Mouse (Mus musculus) ES-E14 (cell line): ENCODE measurements around the gene Sfxn5. TPM values are rescaled to one million over a fixed set of nuclear protein-coding genes. Genes with fewer than 3 reads are reported as not detected.

ENCODE experiments used
- DNase-seq: peaks from one replicate; pipeline ENCODE4 v3.0.0-alpha.2; 2013; ENCODE audit warnings: low read depth, low spot score
- H3K27ac ChIP-seq: 2 replicates; pipeline ENCODE4 v1.5.1; 2012; ENCODE audit warnings: low read depth, mild to moderate bottlenecking, low read length, moderate library complexity, mixed read lengths; ENCODE audit not compliant: poor library complexity, insufficient read depth, severe bottlenecking
- H3K36me3 ChIP-seq: 2 replicates; pipeline ENCODE4 v1.6.1; 2012; ENCODE audit warnings: mild to moderate bottlenecking, low read length, moderate library complexity, mixed read lengths; ENCODE audit not compliant: control insufficient read depth, poor library complexity, insufficient read depth, severe bottlenecking
- H3K4me1 ChIP-seq, 2 experiments: fragments of 150-350 bp in 1 of 2; sonication (generic) in 1 of 2; 2 replicates each; pipeline ENCODE4 v1.6.1; 2012; ENCODE audit warnings: low read length in 2 of 2, mild to moderate bottlenecking in 1 of 2, mixed read lengths in 1 of 2; ENCODE audit not compliant: control insufficient read depth in 2 of 2, insufficient read depth in 2 of 2, poor library complexity in 1 of 2
- H3K4me3 ChIP-seq, 2 experiments: fragments of 150-350 bp in 1 of 2; sonication (generic) in 1 of 2; 2 replicates each; pipeline ENCODE4 v1.5.1; 2012; ENCODE audit warnings: low read length in 2 of 2, low read depth in 1 of 2, mild to moderate bottlenecking in 1 of 2, mixed read lengths in 1 of 2; ENCODE audit not compliant: insufficient read depth in 1 of 2, poor library complexity in 1 of 2, severe bottlenecking in 1 of 2
- H3K9ac ChIP-seq: 2 replicates; pipeline ENCODE4 v1.6.1; 2012; ENCODE audit warnings: low read depth, mild to moderate bottlenecking, low read length, mixed read lengths; ENCODE audit not compliant: poor library complexity, insufficient read depth, severe bottlenecking
- H3K9me3 ChIP-seq: fragments of 150-350 bp; sonication (generic); 2 replicates; pipeline ENCODE4 v1.6.1; 2012; ENCODE audit warnings: low read depth, mild to moderate bottlenecking, low read length; ENCODE audit not compliant: control insufficient read depth, insufficient read depth
- CHD2 ChIP-seq: IDR thresholded peaks from 2 replicates; pipeline ENCODE4 v1.6.1; 2014; ENCODE audit warnings: mild to moderate bottlenecking, low read depth, low read length, inconsistent platforms
- HCFC1 ChIP-seq: IDR thresholded peaks from 2 replicates; pipeline ENCODE4 v1.6.1; 2012; ENCODE audit warnings: low read length, inconsistent platforms, borderline replicate concordance; ENCODE audit not compliant: insufficient read depth
- MAFK ChIP-seq: IDR thresholded peaks from 2 replicates; pipeline ENCODE4 v1.6.1; 2014; ENCODE audit warnings: mild to moderate bottlenecking, low read depth, low read length, inconsistent platforms; ENCODE audit not compliant: insufficient read depth
- ZC3H11A ChIP-seq: IDR thresholded peaks from 2 replicates; pipeline ENCODE4 v1.6.1; 2012; ENCODE audit warnings: low read depth, mild to moderate bottlenecking, inconsistent platforms, low read length, borderline replicate concordance
- ZNF384 ChIP-seq: IDR thresholded peaks from 2 replicates; pipeline ENCODE4 v1.6.1; 2012; ENCODE audit warnings: low read depth, low read length, inconsistent platforms
- in situ Hi-C, 2 experiments: fragments of 600-800 bp; cut with MboI; formaldehyde crosslinking; loops; one replicate each; pipeline ENCODE4 v1.15.1; 2025; ENCODE audit warnings: low sequenced_read_pairs in 2 of 2, inconsistent platforms in 1 of 2; ENCODE audit not compliant: unreplicated experiment in 2 of 2
- total RNA-seq: library from RNA; depleted of rRNA; stranded (reverse); fragments of 300-350 nt; gene quantifications from 2 replicates; pipeline ENCODE4 v1.2.3, GENCODE M21; 2012

Sfxn5 gene
- total RNA-seq, 1 experiment = 4.9 TPM

DNA sequence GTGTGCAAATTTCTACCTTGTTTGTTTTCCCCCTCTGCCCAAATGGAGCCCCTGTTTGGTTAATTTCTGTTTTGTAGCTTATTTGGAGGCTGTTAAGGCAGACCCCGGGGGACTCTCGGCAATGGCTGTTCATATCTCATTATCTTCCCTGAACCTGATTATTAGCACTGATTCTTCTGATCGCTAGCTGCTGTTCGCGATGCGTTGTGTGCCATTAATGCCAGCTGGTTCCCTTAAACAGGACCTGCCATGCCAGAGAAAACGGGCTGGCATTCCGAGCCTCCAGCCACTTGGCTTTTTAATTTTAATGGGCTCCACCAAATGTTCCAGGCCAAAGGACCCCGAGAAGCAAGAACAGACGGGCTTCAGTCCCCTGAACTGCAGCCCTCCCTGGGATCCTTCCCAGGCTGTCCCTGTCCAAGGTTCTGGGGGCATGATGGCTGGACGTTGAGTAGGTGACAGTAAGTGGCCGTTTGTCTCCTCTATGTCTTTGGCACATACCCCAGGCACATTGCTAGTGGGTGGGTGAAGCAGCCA lies 74.1 kb downstream of the Sfxn5 start:
- H3K9me3 ChIP-seq = no peaks in the 10 kb centered on the region
- H3K4me3 ChIP-seq = no peak overlapping the region
- in situ Hi-C loops = no loop called here
- peaks cover 3 to 7% of the 10 kb centered on the region in 2 experiments for H3K4me1 ChIP-seq
- no peak overlapping the region for H3K27ac ChIP-seq
- no peak for TF ChIP-seq ZNF384
- no peak for TF ChIP-seq MAFK
- TF ChIP-seq CHD2 = no peak
- no peak for TF ChIP-seq HCFC1
- no peak for TF ChIP-seq ZC3H11A
- no peaks in the 10 kb centered on the region for H3K36me3 ChIP-seq
- H3K9ac ChIP-seq = no peak overlapping the region
- DNase-seq = no peak

DNA sequence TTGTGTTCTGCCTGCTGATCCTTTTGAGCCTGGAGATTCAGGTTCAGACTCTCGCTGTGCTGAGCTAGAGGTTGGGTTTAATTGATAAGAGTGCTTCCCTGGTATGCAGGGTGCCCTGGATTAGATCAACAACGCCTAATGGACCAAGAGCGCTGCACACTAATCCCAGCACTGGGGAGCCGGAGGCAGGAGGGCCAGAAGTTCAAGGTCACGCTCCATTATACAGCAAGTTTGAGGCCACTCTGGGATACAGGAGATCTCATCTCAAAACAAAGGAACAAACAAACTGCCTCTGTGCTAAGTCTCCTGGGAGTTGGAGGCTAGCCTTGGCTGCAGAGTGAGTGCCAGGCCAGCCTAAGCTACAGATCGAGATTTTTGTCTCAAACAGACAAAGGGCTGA lies 77.6 kb downstream of the Sfxn5 start:
- Histone ChIP-seq H3K4me1 (peaks cover 3 to 11% of the 10 kb centered on the region in 2 experiments), H3K9me3 (no peaks in the 10 kb centered on the region), H3K4me3 (no peak overlapping the region), H3K9ac (no peak overlapping the region), H3K36me3 (no peaks in the 10 kb centered on the region), H3K27ac (no peak overlapping the region)
- in situ Hi-C loops = no loop called here
- TF ChIP-seq HCFC1 = no peak
- TF ChIP-seq MAFK = no peak
- no peak for TF ChIP-seq CHD2
- no peak for TF ChIP-seq ZNF384
- TF ChIP-seq ZC3H11A = no peak
- DNase-seq = no peak

DNA sequence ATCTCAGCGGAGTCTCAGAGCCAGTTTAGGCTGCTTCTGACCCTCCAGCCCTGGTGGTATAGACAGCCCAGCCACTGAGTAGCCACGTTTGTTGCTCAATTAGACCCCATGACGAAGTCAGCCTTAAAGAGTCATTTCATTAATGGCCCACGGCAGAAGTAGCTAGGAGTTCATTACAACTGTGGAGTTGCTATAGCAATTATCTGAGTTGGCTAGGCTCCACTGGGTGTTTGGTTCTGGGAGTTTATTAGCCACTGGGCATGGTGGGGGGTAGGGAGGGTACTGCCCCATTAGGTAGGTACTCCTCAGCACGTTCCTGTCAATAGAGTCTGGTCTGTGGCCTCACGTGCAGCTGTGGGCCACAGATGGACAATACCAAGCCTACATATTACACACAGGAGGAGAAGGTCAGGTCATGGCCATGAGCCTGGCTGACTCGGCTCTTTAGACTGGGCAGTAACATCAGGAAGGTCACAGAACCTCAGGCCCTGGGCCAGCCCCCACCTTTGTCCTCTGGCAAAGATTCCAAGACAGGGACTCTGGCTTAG lies 79.2 kb downstream of the Sfxn5 start:
- no peak for DNase-seq
- Histone ChIP-seq H3K9ac (no peak overlapping the region), H3K36me3 (no peaks in the 10 kb centered on the region), H3K9me3 (no peaks in the 10 kb centered on the region), H3K27ac (no peak overlapping the region), H3K4me3 (no peak overlapping the region), H3K4me1 (peaks cover 3 to 14% of the 10 kb centered on the region in 2 experiments)
- in situ Hi-C loops = no loop called here
- TF ChIP-seq MAFK (no peak), ZNF384 (no peak), HCFC1 (no peak), CHD2 (no peak), ZC3H11A (no peak)

DNA sequence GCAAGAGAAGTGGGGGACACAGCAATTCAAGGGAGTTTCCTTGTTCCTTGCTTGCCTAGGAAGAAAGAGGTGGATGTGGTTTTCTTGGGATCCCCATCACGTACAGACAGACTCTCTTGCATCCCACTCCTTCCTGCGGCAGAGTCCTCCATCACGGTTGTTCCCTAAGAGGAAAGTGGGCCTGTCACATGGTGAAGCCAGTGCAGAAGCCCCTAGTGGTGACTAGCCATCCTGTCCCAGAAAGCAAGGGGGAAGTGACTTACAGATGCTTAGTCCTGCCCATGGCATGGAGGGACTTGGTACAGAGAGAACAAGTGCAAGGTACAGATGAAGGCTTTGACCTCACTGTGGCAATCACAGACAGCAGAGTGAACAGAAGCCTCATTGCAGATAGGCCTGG lies 79.9 kb downstream of the Sfxn5 start:
- in situ Hi-C loops = no loop called here
- H3K4me1 ChIP-seq = peaks cover 3 to 14% of the 10 kb centered on the region in 2 experiments
- H3K27ac ChIP-seq = no peak overlapping the region

More for the DNA sequence above, 79.9 kb downstream of the Sfxn5 start:
- H3K9me3 ChIP-seq = no peaks in the 10 kb centered on the region
- H3K9ac ChIP-seq = no peak overlapping the region
- no peaks in the 10 kb centered on the region for H3K36me3 ChIP-seq
- H3K4me3 ChIP-seq = no peak overlapping the region
- TF ChIP-seq MAFK (no peak), ZNF384 (no peak), HCFC1 (no peak), ZC3H11A (no peak), CHD2 (no peak)
- DNase-seq = no peak
